Mouse (Mus musculus) T-helper 1 cell (primary cell): ENCODE measurements around the gene Fry.

ENCODE experiments used
- in situ Hi-C: fragments of 300-600 bp; cut with MboI, MseI; formaldehyde crosslinking; loops from one replicate; pipeline ENCODE4 v1.15.1; 2025; ENCODE audit warnings: high pct_unique_total_duplicates

The Fry gene

GRCm38 (mm10) chr5:150167287-150167686, 48.8 kb downstream of the Fry start:
- in situ Hi-C loops: loop anchor here (5.0 kb wide), 1 partner anchor 265 kb away; no protein-coding TSS in a partner anchor

GRCm38 (mm10) chr5:150168712-150169111, 50.3 kb downstream of the Fry start:
- in situ Hi-C loops: loop anchor here (5.0 kb wide), 1 partner anchor 264 kb away; no protein-coding TSS in a partner anchor

- in situ Hi-C loops: no loop called here
Measured at GRCm38 (mm10) chr5:150171562-150171961, 53.1 kb downstream of the Fry start.

GRCm38 (mm10) chr5:150173869-150174268, 55.4 kb downstream of the Fry start:
- in situ Hi-C loops: no loop called here

- in situ Hi-C loops: no loop called here
Measured at GRCm38 (mm10) chr5:150174950-150175349, 56.5 kb downstream of the Fry start.

- in situ Hi-C loops: no loop called here
Measured at GRCm38 (mm10) chr5:150176251-150177015, 58.0 kb downstream of the Fry start.

GRCm38 (mm10) chr5:150177757-150178156, 59.3 kb downstream of the Fry start:
- in situ Hi-C loops: no loop called here

GRCm38 (mm10) chr5:150178194-150178801, 59.9 kb downstream of the Fry start:
- in situ Hi-C loops: no loop called here

GRCm38 (mm10) chr5:150180985-150181607, 62.7 kb downstream of the Fry start:
- in situ Hi-C loops: no loop called here

- in situ Hi-C loops: no loop called here
Measured at GRCm38 (mm10) chr5:150184959-150185358, 66.5 kb downstream of the Fry start.

GRCm38 (mm10) chr5:150186121-150186520, 67.7 kb downstream of the Fry start:
- in situ Hi-C loops: no loop called here

GRCm38 (mm10) chr5:150186676-150187075, 68.2 kb downstream of the Fry start:
- in situ Hi-C loops: no loop called here

GRCm38 (mm10) chr5:150188031-150188430, 69.6 kb downstream of the Fry start:
- in situ Hi-C loops: no loop called here

GRCm38 (mm10) chr5:150190454-150191358, 72.3 kb downstream of the Fry start:
- in situ Hi-C loops: no loop called here

- in situ Hi-C loops: no loop called here
Measured at GRCm38 (mm10) chr5:150195514-150196210, 77.2 kb downstream of the Fry start.

GRCm38 (mm10) chr5:150196211-150196585, 77.8 kb downstream of the Fry start:
- in situ Hi-C loops: no loop called here

GRCm38 (mm10) chr5:150196881-150197311, 78.5 kb downstream of the Fry start:
- in situ Hi-C loops: no loop called here

- in situ Hi-C loops: no loop called here
Measured at GRCm38 (mm10) chr5:150206749-150207148, 88.3 kb downstream of the Fry start.

- in situ Hi-C loops: no loop called here
Measured at GRCm38 (mm10) chr5:150207596-150207995, 89.2 kb downstream of the Fry start.

- in situ Hi-C loops: no loop called here
Measured at GRCm38 (mm10) chr5:150208009-150208408, 89.6 kb downstream of the Fry start.

GRCm38 (mm10) chr5:150214081-150214480, 95.6 kb downstream of the Fry start:
- in situ Hi-C loops: no loop called here
